Mouse (Mus musculus): ENCODE data around the gene Trim5. TPM values are rescaled to one million over a fixed set of nuclear protein-coding genes. Genes with fewer than 3 reads are reported as not detected.

The Trim5 gene
- polyA plus RNA-seq, 1 experiment, result 2.1 TPM

GRCm38 (mm10) chr7:104244287-104245181 is 43.4 kb downstream of the Trim5 start, which contains the start of gene Trim34a:
Gene Trim34a, plus strand, starts transcription at chr7:104244457.
- peak within 1 kb of the TSS; percentile 76 for H3K4me3 ChIP-seq (ENCODE audit: insufficient read depth, low read length)
- 0 out of 2 replicates have a peak within 1 kb of the TSS, but pooled peaks have one; percentile 34 for H3K27ac ChIP-seq (ENCODE audit: insufficient read depth, low read length)
- TF ChIP-seq POLR2A (IDR thresholded peaks at IDR 0.05; ENCODE audit: low read depth, low read length) (peak; percentile 68), CTCF (IDR thresholded peaks at IDR 0.05; ENCODE audit: borderline replicate concordance, insufficient read depth, low read length) (no peak)
- no peaks in the 10 kb centered on the region for H3K4me1 ChIP-seq (ENCODE audit: control insufficient read depth, insufficient read depth, low read length)

GRCm38 (mm10) chr7:104243616-104244015 is 44.3 kb downstream of the Trim5 start:
- Histone ChIP-seq H3K27ac (ENCODE audit: insufficient read depth, low read length) (no peak overlapping the region), H3K4me1 (ENCODE audit: control insufficient read depth, insufficient read depth, low read length) (no peaks in the 10 kb centered on the region)
- TF ChIP-seq CTCF (IDR thresholded peaks at IDR 0.05; ENCODE audit: borderline replicate concordance, insufficient read depth, low read length) (no peak), POLR2A (IDR thresholded peaks at IDR 0.05; ENCODE audit: low read depth, low read length) (no peak)

GRCm38 (mm10) chr7:104240857-104241256 is 47.0 kb downstream of the Trim5 start:
- no peak overlapping the region for H3K4me3 ChIP-seq (ENCODE audit: insufficient read depth, low read length)
- TF ChIP-seq CTCF (IDR thresholded peaks at IDR 0.05; ENCODE audit: borderline replicate concordance, insufficient read depth, low read length), result no peak
- TF ChIP-seq POLR2A (IDR thresholded peaks at IDR 0.05; ENCODE audit: low read depth, low read length), result no peak
- no peak overlapping the region for H3K27ac ChIP-seq (ENCODE audit: insufficient read depth, low read length)
- H3K4me1 ChIP-seq (ENCODE audit: control insufficient read depth, insufficient read depth, low read length), result no peaks in the 10 kb centered on the region

More at GRCm38 (mm10) chr7:104243616-104244015, 44.3 kb downstream of the Trim5 start:
- no peak overlapping the region for H3K4me3 ChIP-seq (ENCODE audit: insufficient read depth, low read length)

- TF ChIP-seq POLR2A (IDR thresholded peaks at IDR 0.05; ENCODE audit: low read depth, low read length) (no peak), CTCF (IDR thresholded peaks at IDR 0.05; ENCODE audit: borderline replicate concordance, insufficient read depth, low read length) (peak; percentile 40; the same call in 1 of the 2 replicates)
- Histone ChIP-seq H3K4me3 (ENCODE audit: insufficient read depth, low read length) (no peak overlapping the region), H3K27ac (ENCODE audit: insufficient read depth, low read length) (no peak overlapping the region), H3K4me1 (ENCODE audit: control insufficient read depth, insufficient read depth, low read length) (peaks cover 5% of the 10 kb centered on the region; the same call in 1 of the 2 replicates)
Observed at GRCm38 (mm10) chr7:104231203-104231602, 56.7 kb downstream of the Trim5 start.

GRCm38 (mm10) chr7:104218701-104219569 is 69.0 kb downstream of the Trim5 start, which contains the start of gene Trim6:
Gene Trim6, plus strand, starts transcription at chr7:104218793.
- no peaks in the 10 kb centered on the region for H3K4me1 ChIP-seq (ENCODE audit: control insufficient read depth, insufficient read depth, low read length)
- peak within 1 kb of the TSS; percentile 42 for H3K4me3 ChIP-seq (ENCODE audit: insufficient read depth, low read length)
- H3K27ac ChIP-seq (ENCODE audit: insufficient read depth, low read length), result peak within 1 kb of the TSS; percentile 14; the same call in 1 of the 2 replicates

GRCm38 (mm10) chr7:104217881-104218280 is 70.0 kb downstream of the Trim5 start:
- TF ChIP-seq POLR2A (IDR thresholded peaks at IDR 0.05; ENCODE audit: low read depth, low read length), result no peak
- Histone ChIP-seq H3K27ac (ENCODE audit: insufficient read depth, low read length) (no peak overlapping the region), H3K4me1 (ENCODE audit: control insufficient read depth, insufficient read depth, low read length) (no peaks in the 10 kb centered on the region), H3K4me3 (ENCODE audit: insufficient read depth, low read length) (no peak overlapping the region)

More at GRCm38 (mm10) chr7:104218701-104219569, 69.0 kb downstream of the Trim5 start, which contains the start of gene Trim6:
- TF ChIP-seq POLR2A (IDR thresholded peaks at IDR 0.05; ENCODE audit: low read depth, low read length) (peak; percentile 19; the same call in 1 of the 2 replicates), CTCF (IDR thresholded peaks at IDR 0.05; ENCODE audit: borderline replicate concordance, insufficient read depth, low read length) (no peak)

GRCm38 (mm10) chr7:104216011-104216535 is 71.8 kb downstream of the Trim5 start:
- no peak for TF ChIP-seq CTCF (IDR thresholded peaks at IDR 0.05; ENCODE audit: borderline replicate concordance, insufficient read depth, low read length)
- TF ChIP-seq POLR2A (IDR thresholded peaks at IDR 0.05; ENCODE audit: low read depth, low read length), result no peak
- Histone ChIP-seq H3K27ac (ENCODE audit: insufficient read depth, low read length) (no peak overlapping the region), H3K4me3 (ENCODE audit: insufficient read depth, low read length) (no peak overlapping the region), H3K4me1 (ENCODE audit: control insufficient read depth, insufficient read depth, low read length) (no peaks in the 10 kb centered on the region)

Other genes starting within 250 kb of the Trim5 start
- not detected in 2 replicates for gene Olfr642, start 235.4 kb downstream of the Trim5 start, polyA plus RNA-seq (2011; ENCODE audit: insufficient read length, low read depth, missing spikeins)
- gene 4930516K23Rik, start 226.6 kb downstream of the Trim5 start, polyA plus RNA-seq (2011; ENCODE audit: insufficient read length, low read depth, missing spikeins), result not detected in 2 replicates
- gene Olfr644, start 216.2 kb downstream of the Trim5 start, polyA plus RNA-seq (2011; ENCODE audit: insufficient read length, low read depth, missing spikeins), result not detected in 2 replicates
- not detected in 2 replicates for gene Olfr645, start 202.6 kb downstream of the Trim5 start, polyA plus RNA-seq (2011; ENCODE audit: insufficient read length, low read depth, missing spikeins)
- not detected in 2 replicates for gene Olfr646, start 183.2 kb downstream of the Trim5 start, polyA plus RNA-seq (2011; ENCODE audit: insufficient read length, low read depth, missing spikeins)
- not detected in 2 replicates for gene Ubqln5, start 158.3 kb downstream of the Trim5 start, polyA plus RNA-seq (2011; ENCODE audit: insufficient read length, low read depth, missing spikeins)
- not detected in 2 replicates for gene Olfr643, start 150.7 kb downstream of the Trim5 start, polyA plus RNA-seq (2011; ENCODE audit: insufficient read length, low read depth, missing spikeins)
- not detected in 2 replicates for gene Ubqln3, start 144.8 kb downstream of the Trim5 start, polyA plus RNA-seq (2011; ENCODE audit: insufficient read length, low read depth, missing spikeins)
- not detected in 2 replicates for gene Ubqlnl, start 137.5 kb downstream of the Trim5 start, polyA plus RNA-seq (2011; ENCODE audit: insufficient read length, low read depth, missing spikeins)
- gene Olfm5, start 123.3 kb downstream of the Trim5 start, polyA plus RNA-seq (2011; ENCODE audit: insufficient read length, low read depth, missing spikeins), result not detected in 2 replicates
- gene Olfr648, start 104.7 kb downstream of the Trim5 start, polyA plus RNA-seq (2011; ENCODE audit: insufficient read length, low read depth, missing spikeins), result not detected in 2 replicates
- gene Olfr649, start 92.1 kb downstream of the Trim5 start, polyA plus RNA-seq (2011; ENCODE audit: insufficient read length, low read depth, missing spikeins), result not detected in 2 replicates
- gene Trim6, start 69.3 kb downstream of the Trim5 start, polyA plus RNA-seq (2011; ENCODE audit: insufficient read length, low read depth, missing spikeins), result 0.67 and 1.4 TPM in 2 replicates
- 4.9 and 5.8 TPM in 2 replicates for gene Trim34a, start 43.6 kb downstream of the Trim5 start, polyA plus RNA-seq (2011; ENCODE audit: insufficient read length, low read depth, missing spikeins)
- gene Trim12a, start 27.4 kb upstream of the Trim5 start, polyA plus RNA-seq (2011; ENCODE audit: insufficient read length, low read depth, missing spikeins), result 21.7 and 23.2 TPM in 2 replicates
- not detected in 2 replicates for gene Trim34b, start 41.4 kb upstream of the Trim5 start, polyA plus RNA-seq (2011; ENCODE audit: insufficient read length, low read depth, missing spikeins)
- gene Trim12c, start 65.3 kb upstream of the Trim5 start, polyA plus RNA-seq (2011; ENCODE audit: insufficient read length, low read depth, missing spikeins), result 16.1 and 17.2 TPM in 2 replicates
- gene Trim30b, start 81.8 kb upstream of the Trim5 start, polyA plus RNA-seq (2011; ENCODE audit: insufficient read length, low read depth, missing spikeins), result not detected in 2 replicates
- gene Trim30c, start 112.7 kb upstream of the Trim5 start, polyA plus RNA-seq (2011; ENCODE audit: insufficient read length, low read depth, missing spikeins), result not detected in 2 replicates
- 7.6 and 10.4 TPM in 2 replicates for gene Trim30a, start 177.1 kb upstream of the Trim5 start, polyA plus RNA-seq (2011; ENCODE audit: insufficient read length, low read depth, missing spikeins)
- gene Trim30d, start 219.8 kb upstream of the Trim5 start, polyA plus RNA-seq (2011; ENCODE audit: insufficient read length, low read depth, missing spikeins), result 7.3 and 8.6 TPM in 2 replicates

All from embryonic fibroblast, embryonic 13.5 days (primary cell).